Mouse (Mus musculus): ENCODE results near the gene Mtfr2. TPM values are rescaled to one million over a fixed set of nuclear protein-coding genes. Genes with fewer than 3 reads are reported as not detected.

Gene Mtfr2
- polyA plus RNA-seq (2012; rRNA removed) = 0.76 and 0.79 TPM in 2 replicates

DNA sequence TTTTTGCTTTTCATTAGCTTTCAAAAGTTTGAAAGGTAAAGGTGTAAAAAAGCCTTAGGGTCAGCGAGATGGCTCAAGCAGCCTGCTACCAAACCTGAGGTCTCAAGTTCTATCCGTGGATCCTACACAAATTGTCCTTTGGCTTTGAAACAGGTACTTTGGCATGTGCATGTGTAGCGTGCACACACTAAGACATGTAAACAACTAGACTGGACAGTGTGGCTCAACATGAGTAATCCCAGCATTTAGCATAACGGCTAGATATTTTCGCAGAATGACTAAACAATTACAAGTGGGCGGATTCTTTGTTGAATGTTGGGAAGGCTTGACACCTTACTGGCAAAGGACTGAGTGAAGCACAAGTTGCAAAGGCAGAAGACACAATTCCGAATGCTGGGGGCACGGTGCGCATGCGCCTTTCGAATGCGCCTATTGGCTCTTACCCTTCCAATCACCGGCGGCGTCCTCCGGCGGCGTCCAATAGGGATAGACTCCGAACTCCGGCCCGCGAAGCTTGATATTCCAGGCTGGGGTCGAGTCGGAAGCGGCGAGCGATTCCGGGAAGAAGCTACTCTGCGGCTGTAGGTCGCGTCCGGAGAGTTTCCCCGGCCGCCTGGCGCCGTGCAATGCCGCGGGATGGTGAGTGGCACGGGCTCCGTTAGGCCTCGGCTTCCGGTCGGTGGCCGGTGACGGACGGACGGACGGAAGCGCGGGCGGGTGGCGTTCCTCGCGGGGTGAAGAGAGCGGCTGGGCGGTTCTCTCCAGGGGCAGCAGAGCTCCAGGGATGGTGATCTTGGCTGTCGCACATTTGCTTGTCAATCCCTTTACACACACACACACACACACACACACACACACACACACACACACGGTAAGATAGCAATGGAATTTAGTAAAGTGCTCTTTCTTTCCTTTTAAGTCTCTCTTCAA lies at the start of gene Mtfr2:
TSS of gene Mtfr2 (plus strand) at position 486 of the 930 bp plus-strand sequence.
- Histone ChIP-seq H3K4me1 (ENCODE audit: control insufficient read depth, insufficient read depth, low read length) (peaks cover 2% of the 10 kb centered on the region; the same call in 1 of the 2 replicates), H3K27ac (ENCODE audit: insufficient read depth, low read length) (no peak within 1 kb of the TSS), H3K4me3 (ENCODE audit: insufficient read depth, low read length) (peak within 1 kb of the TSS; percentile 5)

DNA sequence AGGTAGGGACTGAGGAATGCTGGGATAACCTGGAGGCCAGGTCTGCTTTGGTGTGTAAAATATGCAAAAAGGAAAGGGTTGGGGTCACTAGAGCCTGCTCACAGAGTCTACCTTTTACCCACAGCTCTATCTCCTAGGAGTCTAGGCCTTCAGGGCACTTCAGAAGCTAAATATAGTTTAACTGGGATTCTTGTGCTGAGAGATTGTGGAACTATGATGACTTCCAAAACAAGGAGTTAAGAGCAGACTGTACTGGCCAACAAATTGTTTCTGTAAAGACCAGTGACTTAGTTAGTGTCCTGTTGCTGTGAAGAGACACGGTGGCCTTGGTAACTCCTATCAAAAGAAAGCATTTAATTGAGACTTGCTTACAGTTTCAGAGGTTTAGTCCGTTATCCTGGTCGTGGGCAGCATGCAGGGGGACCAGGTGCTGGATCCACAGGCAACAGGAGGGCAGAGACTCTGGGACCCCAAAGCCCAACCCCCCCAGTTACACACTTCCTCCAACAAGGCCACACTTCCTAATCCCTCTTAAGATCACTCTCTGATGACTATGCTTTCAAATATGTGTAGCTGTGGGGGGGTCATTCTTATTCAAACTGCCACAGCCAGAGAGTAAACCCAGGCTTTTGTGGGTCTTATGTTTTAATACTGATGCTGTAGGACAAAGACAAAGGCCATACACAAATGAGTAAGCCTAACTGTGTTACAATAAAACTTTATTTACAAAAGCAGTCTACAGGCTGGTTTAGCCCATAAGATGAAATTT lies 49.2 kb upstream of the Mtfr2 start:
- H3K4me3 ChIP-seq (ENCODE audit: insufficient read depth, low read length) = no peak overlapping the region
- H3K27ac ChIP-seq (ENCODE audit: insufficient read depth, low read length) = no peak overlapping the region
- TF ChIP-seq POLR2A (IDR thresholded peaks at IDR 0.05; ENCODE audit: extremely low read depth, insufficient read depth, low read length) = no peak
- no peaks in the 10 kb centered on the region for H3K4me1 ChIP-seq (ENCODE audit: control insufficient read depth, insufficient read depth, low read length)

More for the DNA sequence above, at the start of gene Mtfr2:
- TF ChIP-seq CTCF (IDR thresholded peaks at IDR 0.05; ENCODE audit: extremely low read depth, insufficient read depth, low read length) (no peak), POLR2A (IDR thresholded peaks at IDR 0.05; ENCODE audit: extremely low read depth, insufficient read depth, low read length) (peak; percentile 85; the same call in 1 of the 2 replicates)

DNA sequence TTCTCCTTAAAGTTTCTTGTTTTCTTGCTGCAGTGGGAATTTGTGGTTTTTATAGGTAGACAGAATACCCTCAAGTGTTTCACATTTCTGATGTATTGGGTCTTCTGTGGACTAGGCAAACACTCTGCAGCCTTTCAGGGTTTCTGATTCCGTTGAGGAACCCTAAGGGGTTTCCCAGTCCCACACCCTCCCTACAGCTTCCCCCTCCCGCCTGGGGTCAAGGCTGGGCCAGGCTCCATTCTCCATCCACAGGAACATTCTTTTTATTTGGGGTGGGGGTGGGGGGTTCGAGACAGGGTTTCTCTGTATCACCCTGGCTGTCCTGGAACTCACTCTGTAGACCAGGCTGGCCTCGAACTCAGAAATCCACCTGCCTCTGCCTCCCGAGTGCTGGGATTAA lies 48.5 kb upstream of the Mtfr2 start:
- no peak overlapping the region for H3K4me3 ChIP-seq (ENCODE audit: insufficient read depth, low read length)
- TF ChIP-seq POLR2A (IDR thresholded peaks at IDR 0.05; ENCODE audit: extremely low read depth, insufficient read depth, low read length) (no peak), CTCF (IDR thresholded peaks at IDR 0.05; ENCODE audit: extremely low read depth, insufficient read depth, low read length) (no peak)
- H3K4me1 ChIP-seq (ENCODE audit: control insufficient read depth, insufficient read depth, low read length) = no peaks in the 10 kb centered on the region
- H3K27ac ChIP-seq (ENCODE audit: insufficient read depth, low read length) = no peak overlapping the region

DNA sequence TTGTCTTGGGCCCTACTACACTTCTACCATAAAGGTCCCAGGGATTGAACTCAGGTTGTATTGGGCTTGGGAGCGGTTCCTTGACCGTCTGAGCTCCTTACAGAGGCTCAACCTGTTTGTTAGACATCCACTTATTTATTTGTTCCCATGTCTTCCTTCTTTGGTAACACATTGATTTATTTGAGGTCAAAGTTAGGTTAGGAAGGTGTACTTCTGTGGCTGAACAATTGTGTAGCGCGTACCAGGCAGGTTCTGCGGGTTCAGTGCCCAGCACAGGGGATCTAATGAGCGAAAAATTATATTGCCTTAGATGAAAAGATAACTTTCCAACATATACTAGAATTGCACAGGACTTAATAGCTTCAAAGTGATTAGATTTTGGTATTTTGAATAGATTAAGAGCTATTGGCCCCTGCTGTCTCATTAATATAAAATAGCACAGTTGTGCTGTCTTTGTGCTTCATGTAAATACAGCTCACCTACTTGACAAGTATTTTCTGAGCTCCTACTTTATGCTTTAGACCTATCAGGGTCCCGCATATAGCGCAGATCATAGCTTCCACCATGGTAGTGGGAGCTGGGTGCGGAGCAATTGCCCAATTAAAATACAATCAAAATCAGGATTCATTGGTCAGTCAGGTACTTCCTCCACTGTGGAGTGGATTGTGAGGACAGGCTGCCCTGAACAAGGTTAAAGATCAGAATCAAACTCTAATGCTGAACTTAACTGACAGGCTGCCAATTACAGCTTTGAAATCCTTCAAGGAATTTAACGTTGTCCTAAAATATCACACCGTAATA lies 36.4 kb upstream of the Mtfr2 start:
- H3K4me1 ChIP-seq (ENCODE audit: control insufficient read depth, insufficient read depth, low read length) = peaks cover 2% of the 10 kb centered on the region; the same call in 1 of the 2 replicates

DNA sequence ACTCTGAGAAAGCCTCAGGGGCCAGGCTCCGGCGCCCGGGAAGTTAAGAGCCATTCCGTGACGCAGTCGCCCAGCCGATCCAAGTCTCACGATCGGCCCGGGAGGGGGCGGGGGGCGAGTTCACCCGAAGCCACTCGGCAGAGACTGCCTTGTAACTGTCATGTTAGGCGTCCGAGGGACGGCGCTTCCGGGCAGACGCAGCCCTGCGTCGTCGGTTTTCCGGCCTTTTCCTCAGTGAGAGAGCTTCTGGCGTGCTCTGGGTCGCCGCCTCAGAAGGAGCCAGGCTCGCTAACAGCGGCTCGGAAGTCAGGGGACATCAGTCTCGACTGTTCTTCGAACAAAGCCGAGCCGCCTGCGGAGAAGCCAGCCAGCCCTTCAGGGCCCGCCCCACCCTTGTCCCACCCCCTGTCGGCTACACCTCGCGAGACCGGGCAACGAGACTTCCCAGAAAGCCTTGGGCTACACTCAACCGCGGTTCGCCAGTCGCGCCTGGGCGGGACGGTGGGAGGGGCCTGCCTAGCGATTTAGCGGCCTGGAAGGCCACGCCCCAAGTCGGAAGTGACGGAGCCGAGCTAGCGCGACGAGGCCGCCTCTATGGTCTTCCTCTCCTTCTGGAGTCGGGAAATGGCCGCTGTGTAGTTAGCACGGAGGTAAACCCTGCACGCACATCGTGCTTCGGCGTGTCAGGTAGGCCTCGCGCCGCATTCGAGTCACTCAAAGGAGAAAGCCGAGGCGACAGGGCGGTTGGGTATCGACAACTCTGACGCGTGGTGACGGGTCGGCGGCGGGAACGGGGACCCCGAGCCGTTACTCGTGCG lies 35.4 kb upstream of the Mtfr2 start, which contains the start of gene Bclaf1:
TSS of gene Bclaf1 (plus strand) at position 552 of the 818 bp plus-strand sequence.
- peak within 1 kb of the TSS; percentile 97 for H3K27ac ChIP-seq (ENCODE audit: insufficient read depth, low read length)
- TF ChIP-seq CTCF (IDR thresholded peaks at IDR 0.05; ENCODE audit: extremely low read depth, insufficient read depth, low read length) = no peak
- TF ChIP-seq POLR2A (IDR thresholded peaks at IDR 0.05; ENCODE audit: extremely low read depth, insufficient read depth, low read length) = peak; percentile 93
- H3K4me3 ChIP-seq (ENCODE audit: insufficient read depth, low read length) = peak within 1 kb of the TSS; percentile 78
- H3K4me1 ChIP-seq (ENCODE audit: control insufficient read depth, insufficient read depth, low read length) = peaks cover 2% of the 10 kb centered on the region; the same call in 1 of the 2 replicates

More for the DNA sequence above, 36.4 kb upstream of the Mtfr2 start:
- Histone ChIP-seq H3K4me3 (ENCODE audit: insufficient read depth, low read length) (peak overlapping the region; percentile 78), H3K27ac (ENCODE audit: insufficient read depth, low read length) (peak overlapping the region; percentile 97)
- TF ChIP-seq CTCF (IDR thresholded peaks at IDR 0.05; ENCODE audit: extremely low read depth, insufficient read depth, low read length) (no peak), POLR2A (IDR thresholded peaks at IDR 0.05; ENCODE audit: extremely low read depth, insufficient read depth, low read length) (no peak)

DNA sequence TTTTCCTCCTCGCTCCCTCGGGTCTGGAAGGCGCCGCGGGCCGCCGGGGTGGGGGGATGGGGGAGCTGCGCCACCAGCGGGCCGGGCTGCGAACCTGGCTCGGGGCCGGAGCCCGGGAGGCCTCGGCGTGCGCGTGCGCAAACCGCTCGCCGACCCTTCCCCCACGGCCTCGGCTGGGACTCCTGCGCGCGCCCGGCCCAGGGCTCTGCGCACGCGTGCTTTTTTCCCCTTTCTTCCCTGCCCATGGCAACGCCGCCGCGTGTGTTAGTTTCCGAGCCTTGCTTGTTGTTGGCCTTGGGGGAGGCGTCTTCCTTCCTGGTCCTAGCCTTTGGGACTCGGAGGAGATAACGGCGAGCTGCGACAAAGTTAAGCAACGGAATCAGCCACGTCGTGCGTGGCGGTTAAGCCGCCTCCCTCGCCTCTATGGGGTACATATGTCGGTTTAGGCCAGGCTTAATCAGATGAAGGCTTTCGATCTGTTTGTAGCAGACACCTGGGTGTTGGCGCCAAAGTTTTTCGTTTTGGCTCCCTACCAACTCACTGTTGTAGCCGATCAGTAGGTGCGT lies 34.8 kb upstream of the Mtfr2 start:
- H3K4me1 ChIP-seq (ENCODE audit: control insufficient read depth, insufficient read depth, low read length) = peaks cover 3% of the 10 kb centered on the region; the same call in 1 of the 2 replicates
- no peak; the same call in 1 of the 2 replicates for TF ChIP-seq POLR2A (IDR thresholded peaks at IDR 0.05; ENCODE audit: extremely low read depth, insufficient read depth, low read length)
- no peak for TF ChIP-seq CTCF (IDR thresholded peaks at IDR 0.05; ENCODE audit: extremely low read depth, insufficient read depth, low read length)
- H3K4me3 ChIP-seq (ENCODE audit: insufficient read depth, low read length) = peak overlapping the region; percentile 78
- peak overlapping the region; percentile 94 for H3K27ac ChIP-seq (ENCODE audit: insufficient read depth, low read length)

DNA sequence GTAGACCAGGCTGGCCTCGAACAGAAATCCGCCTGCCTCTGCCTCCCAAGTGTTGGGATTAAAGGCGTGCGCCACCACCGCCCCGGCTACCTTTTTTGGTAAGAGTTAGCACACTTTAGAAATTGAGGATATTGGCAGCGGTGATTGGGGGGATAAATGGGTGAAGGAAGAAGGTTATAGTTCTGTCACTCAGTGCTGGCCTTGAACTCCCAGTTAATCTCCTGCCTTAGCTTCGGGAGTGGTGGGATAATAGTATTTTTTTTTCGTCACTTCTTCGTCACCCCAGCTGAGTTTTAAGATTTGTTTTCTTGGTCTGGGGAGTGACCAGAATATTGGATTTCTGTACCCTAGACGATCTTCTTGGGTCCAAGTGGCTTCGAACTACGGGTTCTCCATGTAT lies 34.1 kb upstream of the Mtfr2 start:
- TF ChIP-seq CTCF (IDR thresholded peaks at IDR 0.05; ENCODE audit: extremely low read depth, insufficient read depth, low read length) (no peak), POLR2A (IDR thresholded peaks at IDR 0.05; ENCODE audit: extremely low read depth, insufficient read depth, low read length) (no peak)
- peak overlapping the region; percentile 78; the same call in 1 of the 2 replicates for H3K4me3 ChIP-seq (ENCODE audit: insufficient read depth, low read length)
- H3K4me1 ChIP-seq (ENCODE audit: control insufficient read depth, insufficient read depth, low read length) = peaks cover 3% of the 10 kb centered on the region; the same call in 1 of the 2 replicates
- no peak overlapping the region for H3K27ac ChIP-seq (ENCODE audit: insufficient read depth, low read length)

DNA sequence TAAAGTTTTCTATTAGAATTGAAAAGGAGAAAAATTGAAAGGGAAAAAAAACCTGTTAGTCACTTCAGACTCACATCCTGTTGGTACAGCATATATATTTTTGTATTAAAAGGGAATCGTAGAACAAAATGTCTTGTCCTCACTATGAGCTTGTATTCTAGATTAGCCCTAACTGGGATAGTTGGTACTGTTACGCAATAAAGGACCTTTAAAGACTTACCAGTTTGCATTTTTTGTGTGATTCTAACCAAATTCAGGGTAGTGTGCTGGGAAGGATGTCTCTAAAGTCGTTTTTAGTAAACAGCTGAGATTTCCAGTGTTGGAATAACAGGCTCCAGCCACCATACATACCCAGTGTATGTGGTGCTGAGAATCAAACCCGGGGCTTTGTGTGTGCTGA lies 33.6 kb upstream of the Mtfr2 start:
- Histone ChIP-seq H3K4me1 (ENCODE audit: control insufficient read depth, insufficient read depth, low read length) (peaks cover 3% of the 10 kb centered on the region; the same call in 1 of the 2 replicates), H3K27ac (ENCODE audit: insufficient read depth, low read length) (no peak overlapping the region), H3K4me3 (ENCODE audit: insufficient read depth, low read length) (no peak overlapping the region)
- TF ChIP-seq CTCF (IDR thresholded peaks at IDR 0.05; ENCODE audit: extremely low read depth, insufficient read depth, low read length) (no peak), POLR2A (IDR thresholded peaks at IDR 0.05; ENCODE audit: extremely low read depth, insufficient read depth, low read length) (no peak)
